Mouse (Mus musculus): ENCODE measurements around the gene Vangl1. TPM values are rescaled to one million over a fixed set of nuclear protein-coding genes. Genes with fewer than 3 reads are reported as not detected.
A peak's percentile ranks its signal among the peaks of the same experiment; 100 is the strongest.

Vangl1 gene
- polyA plus RNA-seq, 1 experiment from 2014 or later = 22.8 TPM

GRCm38 (mm10) chr3:102122046-102122445, 82.4 kb downstream of the Vangl1 start:
- Histone ChIP-seq H3K4me1 (ENCODE audit: insufficient read depth) (no peaks in the 10 kb centered on the region), H3K4me3 (ENCODE audit: low read depth, low read length) (no peak overlapping the region), H3K27ac (ENCODE audit: low read depth) (no peak overlapping the region), H3K9me3 (ENCODE audit: low read length) (no peaks in the 10 kb centered on the region), H3K36me3 (replicated peaks; ENCODE audit: insufficient read depth, low read length) (no peaks in the 10 kb centered on the region), H3K4me2 (ENCODE audit: low read depth, low read length) (no peak overlapping the region), H3K27me3 (ENCODE audit: insufficient read depth, low read length) (no peaks in the 10 kb centered on the region), H3K9ac (replicated peaks) (no peak overlapping the region)
- no peak for ATAC-seq
- DNase-seq = peak; percentile 31
- TF ChIP-seq CTCF (IDR thresholded peaks at IDR 0.05; ENCODE audit: low read depth) = peak; percentile 55
- no peak for TF ChIP-seq EP300 (IDR thresholded peaks at IDR 0.05; ENCODE audit: low read depth)
- 81% methylated on average over 7 of the region's 7 CpGs for WGBS (ENCODE audit: insufficient replicate concordance)

- ATAC-seq = peak; percentile 86
- no peaks in the 10 kb centered on the region for H3K27me3 ChIP-seq (ENCODE audit: insufficient read depth, low read length)
- peak; percentile 29 for DNase-seq
- H3K9ac ChIP-seq (replicated peaks) = no peak overlapping the region
- H3K4me3 ChIP-seq (ENCODE audit: low read depth, low read length) = no peak overlapping the region
- H3K27ac ChIP-seq (ENCODE audit: low read depth) = no peak overlapping the region
- no peaks in the 10 kb centered on the region for H3K9me3 ChIP-seq (ENCODE audit: low read length)
- H3K36me3 ChIP-seq (replicated peaks; ENCODE audit: insufficient read depth, low read length) = no peaks in the 10 kb centered on the region
- TF ChIP-seq EP300 (IDR thresholded peaks at IDR 0.05; ENCODE audit: low read depth) (no peak), CTCF (IDR thresholded peaks at IDR 0.05; ENCODE audit: low read depth) (peak; percentile 53)
- no peaks in the 10 kb centered on the region for H3K4me1 ChIP-seq (ENCODE audit: insufficient read depth)
- no peak overlapping the region for H3K4me2 ChIP-seq (ENCODE audit: low read depth, low read length)
Observed at GRCm38 (mm10) chr3:102120947-102121346, 83.5 kb downstream of the Vangl1 start.

GRCm38 (mm10) chr3:102111979-102112599, 92.4 kb downstream of the Vangl1 start:
- WGBS (ENCODE audit: insufficient replicate concordance) = 70% methylated on average over 7 of the region's 7 CpGs
- H3K4me2 ChIP-seq (ENCODE audit: low read depth, low read length) = no peak overlapping the region
- TF ChIP-seq EP300 (IDR thresholded peaks at IDR 0.05; ENCODE audit: low read depth) (no peak), CTCF (IDR thresholded peaks at IDR 0.05; ENCODE audit: low read depth) (no peak)
- no peak for ATAC-seq
- no peak overlapping the region for H3K27ac ChIP-seq (ENCODE audit: low read depth)
- H3K36me3 ChIP-seq (replicated peaks; ENCODE audit: insufficient read depth, low read length) = no peaks in the 10 kb centered on the region
- no peaks in the 10 kb centered on the region for H3K4me1 ChIP-seq (ENCODE audit: insufficient read depth)
- no peaks in the 10 kb centered on the region for H3K27me3 ChIP-seq (ENCODE audit: insufficient read depth, low read length)
- no peak for DNase-seq
- H3K9ac ChIP-seq (replicated peaks) = no peak overlapping the region
- no peak overlapping the region for H3K4me3 ChIP-seq (ENCODE audit: low read depth, low read length)
- H3K9me3 ChIP-seq (ENCODE audit: low read length) = no peaks in the 10 kb centered on the region

- DNase-seq (no peak), ATAC-seq (no peak)
- no peak overlapping the region for H3K4me2 ChIP-seq (ENCODE audit: low read depth, low read length)
- no peaks in the 10 kb centered on the region for H3K9me3 ChIP-seq (ENCODE audit: low read length)
- H3K27me3 ChIP-seq (ENCODE audit: insufficient read depth, low read length) = no peaks in the 10 kb centered on the region
- TF ChIP-seq CTCF (IDR thresholded peaks at IDR 0.05; ENCODE audit: low read depth) (no peak), EP300 (IDR thresholded peaks at IDR 0.05; ENCODE audit: low read depth) (no peak)
- no peak overlapping the region for H3K27ac ChIP-seq (ENCODE audit: low read depth)
- H3K4me3 ChIP-seq (ENCODE audit: low read depth, low read length) = no peak overlapping the region
- WGBS (ENCODE audit: insufficient replicate concordance) = 75% methylated on average over 3 of the region's 3 CpGs
- no peaks in the 10 kb centered on the region for H3K4me1 ChIP-seq (ENCODE audit: insufficient read depth)
- H3K36me3 ChIP-seq (replicated peaks; ENCODE audit: insufficient read depth, low read length) = no peaks in the 10 kb centered on the region
- no peak overlapping the region for H3K9ac ChIP-seq (replicated peaks)
Observed at GRCm38 (mm10) chr3:102108201-102108600, 96.3 kb downstream of the Vangl1 start.

GRCm38 (mm10) chr3:102103811-102104565, 100.5 kb downstream of the Vangl1 start:
- no peak overlapping the region for H3K4me2 ChIP-seq (ENCODE audit: low read depth, low read length)
- TF ChIP-seq CTCF (IDR thresholded peaks at IDR 0.05; ENCODE audit: low read depth) (no peak), EP300 (IDR thresholded peaks at IDR 0.05; ENCODE audit: low read depth) (no peak)
- H3K4me3 ChIP-seq (ENCODE audit: low read depth, low read length) = no peak overlapping the region
- no peak overlapping the region for H3K27ac ChIP-seq (ENCODE audit: low read depth)
- no peaks in the 10 kb centered on the region; the same call in 1 of the 2 replicates for H3K4me1 ChIP-seq (ENCODE audit: insufficient read depth)
- WGBS (ENCODE audit: insufficient replicate concordance) = 64% methylated on average over 9 of the region's 9 CpGs
- no peaks in the 10 kb centered on the region for H3K27me3 ChIP-seq (ENCODE audit: insufficient read depth, low read length)
- no peak overlapping the region for H3K9ac ChIP-seq (replicated peaks)
- DNase-seq (no peak), ATAC-seq (no peak)
- H3K9me3 ChIP-seq (ENCODE audit: low read length) = no peaks in the 10 kb centered on the region
- no peaks in the 10 kb centered on the region for H3K36me3 ChIP-seq (replicated peaks; ENCODE audit: insufficient read depth, low read length)

Other genes with a start within 250 kb of the Vangl1 start
- gene Nhlh2, start 194.6 kb downstream of the Vangl1 start, polyA plus RNA-seq (2015; fragmentation: Nextera tagmentation; extraction: Ambion mirVana) = not detected in 2 replicates
- gene Casq2, start 118.3 kb downstream of the Vangl1 start, polyA plus RNA-seq (2015; fragmentation: Nextera tagmentation; extraction: Ambion mirVana) = 0.66 and 3.9 TPM in 2 replicates

Data from liver, postnatal 0 days (tissue).